Mouse (Mus musculus) lung, adult 2 months (tissue): ENCODE results near the gene 4930467E23Rik.
"Not testable (repeated sequence)": the region's sequence is repeated elsewhere in the genome, so short reads cannot be mapped to it uniquely, and the experiment has no call there.

Source experiments
- CTCF ChIP-seq: fragments of 200-500 bp; IDR thresholded peaks from 2 replicates; pipeline ENCODE4 v1.5.1; 2011; ENCODE audit warnings: mild to moderate bottlenecking, low read length, control low read depth; ENCODE audit not compliant: insufficient read depth
- POLR2A ChIP-seq: fragments of 200-500 bp; IDR thresholded peaks from 2 replicates; pipeline ENCODE4 v1.6.1; 2011; ENCODE audit warnings: low read depth, mild to moderate bottlenecking, control low read depth, low read length, borderline replicate concordance; ENCODE audit errors: extremely low read depth

GRCm38 (mm10) chr8:19706918-19707760 is 22.2 kb upstream of the 4930467E23Rik start:
- TF ChIP-seq CTCF, POLR2A: not testable (repeated sequence)
